Mouse (Mus musculus) bone marrow macrophage, adult 2 months (primary cell): ENCODE results near the gene Cetn4.

ENCODE experiments used
- CTCF ChIP-seq: IDR thresholded peaks from 2 replicates; pipeline ENCODE4 v1.5.1; 2012; ENCODE audit warnings: low read depth, mild to moderate bottlenecking, low read length, moderate library complexity
- POLR2A ChIP-seq: IDR thresholded peaks from 2 replicates; pipeline ENCODE4 v1.6.1; 2012; ENCODE audit warnings: mild to moderate bottlenecking, low read depth, low read length, borderline replicate concordance

DNA sequence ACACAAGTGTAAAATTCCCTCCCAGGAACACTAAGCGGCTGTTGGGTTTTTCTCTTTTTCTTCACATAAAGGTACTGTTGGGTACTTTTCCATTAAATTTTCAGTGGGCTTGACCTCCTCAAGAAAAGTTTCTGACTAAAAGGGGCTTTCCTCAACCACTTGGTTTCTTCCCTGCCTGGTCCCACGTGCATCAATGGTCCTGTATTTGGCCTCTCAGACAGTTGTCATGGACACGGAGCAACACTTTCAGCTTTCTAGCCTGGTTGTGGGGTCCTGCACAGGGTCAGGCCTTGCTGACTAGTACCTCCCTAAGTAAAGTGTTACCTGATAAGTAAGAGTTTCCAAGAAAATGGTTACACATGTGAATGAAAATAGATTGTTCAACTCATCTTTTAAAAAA is 13.0 kb downstream of the Cetn4 start:
- TF ChIP-seq CTCF (no peak), POLR2A (no peak)
